Mouse (Mus musculus) frontal cortex, adult 2 months (tissue): ENCODE results near the gene Lman1l. TPM values are rescaled to one million over a fixed set of nuclear protein-coding genes. Genes with fewer than 3 reads are reported as not detected.

ENCODE experiments used
- DNase-seq, 2 experiments: peaks; one replicate each; pipeline ENCODE4 v3.0.0; 2022; ENCODE audit warnings: low spot score in 1 of 2; ENCODE audit errors: extremely low spot score in 1 of 2
- polyA plus RNA-seq: library from polyadenylated mRNA; depleted of rRNA; stranded (reverse); fragments of >200 nt; gene quantifications from 2 replicates; pipeline ENCODE4 v1.2.3, GENCODE M21; 2012

The Lman1l gene
- polyA plus RNA-seq, 1 experiment, result 0.12 TPM

- DNase-seq, result peak in 1 of 2 experiments; percentile 37
Observed at GRCm38 (mm10) chr9:57593454-57594173, 27.0 kb downstream of the Lman1l start.

- DNase-seq, result peak in 1 of 2 experiments; percentile 63
Observed at GRCm38 (mm10) chr9:57590726-57591125, 29.8 kb downstream of the Lman1l start.

GRCm38 (mm10) chr9:57589224-57590126 lies 31.1 kb downstream of the Lman1l start, which contains the start of gene Ulk3:
Gene Ulk3, plus strand, starts transcription at chr9:57589452.
- DNase-seq, result peak in 1 of 2 experiments; percentile 80

DNA sequence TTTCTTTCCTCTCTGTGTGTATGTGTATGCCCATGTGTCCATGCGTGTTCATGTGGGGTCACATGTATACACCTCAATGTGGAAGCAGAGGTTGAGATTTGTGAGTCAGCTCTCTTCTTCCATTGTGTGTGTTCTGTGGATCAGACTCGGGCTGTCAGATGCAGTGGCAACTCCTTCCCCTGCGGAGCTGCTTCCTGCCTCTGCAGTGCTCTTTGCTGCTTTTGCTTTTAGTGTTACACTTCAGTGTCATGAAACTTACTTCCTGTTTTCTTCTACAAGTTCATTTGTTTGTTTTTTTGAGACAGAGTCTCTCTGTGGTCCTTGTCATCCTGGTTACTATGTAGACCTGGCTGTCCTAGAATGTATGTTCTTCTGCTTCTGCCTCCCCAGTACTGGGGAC lies 35.6 kb downstream of the Lman1l start:
- DNase-seq, result no peak

GRCm38 (mm10) chr9:57577144-57577849 lies 43.3 kb downstream of the Lman1l start:
- DNase-seq, result no peak

- DNase-seq, result no peak
Observed at GRCm38 (mm10) chr9:57575577-57575976, 45.0 kb downstream of the Lman1l start.

- DNase-seq, result no peak
Observed at GRCm38 (mm10) chr9:57574397-57574796, 46.2 kb downstream of the Lman1l start.

GRCm38 (mm10) chr9:57568500-57568899 lies 52.1 kb downstream of the Lman1l start:
- no peak for DNase-seq

GRCm38 (mm10) chr9:57566846-57567245 lies 53.7 kb downstream of the Lman1l start:
- no peak for DNase-seq

- peak; percentile 60 to 73 for DNase-seq
Observed at GRCm38 (mm10) chr9:57565741-57566221, 54.8 kb downstream of the Lman1l start.

DNA sequence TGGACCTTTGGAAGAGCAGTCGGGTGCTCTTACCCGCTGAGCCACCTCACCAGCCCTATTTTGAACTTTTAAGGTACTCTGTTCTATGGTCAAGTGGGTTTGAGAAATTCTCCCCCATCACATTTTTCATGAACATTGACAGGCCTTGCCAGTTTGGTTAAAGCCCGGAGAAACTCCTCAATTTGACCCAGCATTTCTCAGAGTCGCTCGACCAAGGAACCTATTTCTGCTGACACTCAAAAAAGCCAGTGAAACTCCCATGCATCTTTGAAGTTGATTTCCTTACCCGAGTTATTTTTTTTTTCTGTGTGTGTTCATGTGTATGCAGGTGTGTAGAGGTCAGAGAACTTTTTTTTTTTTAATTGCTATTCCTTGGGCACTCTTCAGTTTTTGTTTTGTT lies 56.0 kb downstream of the Lman1l start:
- DNase-seq, result no peak

DNA sequence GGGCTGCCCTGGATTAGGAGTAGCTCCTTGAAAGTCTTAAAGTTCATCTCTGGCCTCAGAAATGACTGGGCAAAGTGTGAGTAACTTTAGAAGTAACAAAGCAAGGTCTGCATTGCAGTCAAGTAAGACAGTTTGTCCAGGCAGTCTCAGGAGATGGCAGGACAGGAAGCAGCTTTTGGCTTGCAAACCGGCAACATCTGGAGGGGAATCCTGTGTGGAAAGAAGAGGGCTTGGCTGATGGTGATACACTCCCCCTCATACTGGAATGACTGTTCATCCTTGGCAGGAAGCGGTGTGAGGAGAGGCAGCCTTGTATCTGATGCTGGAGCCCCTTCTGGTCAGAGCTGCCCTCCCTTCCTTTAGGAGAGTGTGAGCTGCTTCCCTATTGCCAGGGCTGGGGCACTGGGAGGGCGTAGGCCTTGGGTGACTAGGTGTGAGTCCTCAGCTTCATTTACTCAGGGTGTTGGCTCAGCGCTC lies 57.6 kb downstream of the Lman1l start:
- DNase-seq, result peak in 1 of 2 experiments; percentile 46

- no peak for DNase-seq
Observed at GRCm38 (mm10) chr9:57561711-57562099, 58.9 kb downstream of the Lman1l start.

DNA sequence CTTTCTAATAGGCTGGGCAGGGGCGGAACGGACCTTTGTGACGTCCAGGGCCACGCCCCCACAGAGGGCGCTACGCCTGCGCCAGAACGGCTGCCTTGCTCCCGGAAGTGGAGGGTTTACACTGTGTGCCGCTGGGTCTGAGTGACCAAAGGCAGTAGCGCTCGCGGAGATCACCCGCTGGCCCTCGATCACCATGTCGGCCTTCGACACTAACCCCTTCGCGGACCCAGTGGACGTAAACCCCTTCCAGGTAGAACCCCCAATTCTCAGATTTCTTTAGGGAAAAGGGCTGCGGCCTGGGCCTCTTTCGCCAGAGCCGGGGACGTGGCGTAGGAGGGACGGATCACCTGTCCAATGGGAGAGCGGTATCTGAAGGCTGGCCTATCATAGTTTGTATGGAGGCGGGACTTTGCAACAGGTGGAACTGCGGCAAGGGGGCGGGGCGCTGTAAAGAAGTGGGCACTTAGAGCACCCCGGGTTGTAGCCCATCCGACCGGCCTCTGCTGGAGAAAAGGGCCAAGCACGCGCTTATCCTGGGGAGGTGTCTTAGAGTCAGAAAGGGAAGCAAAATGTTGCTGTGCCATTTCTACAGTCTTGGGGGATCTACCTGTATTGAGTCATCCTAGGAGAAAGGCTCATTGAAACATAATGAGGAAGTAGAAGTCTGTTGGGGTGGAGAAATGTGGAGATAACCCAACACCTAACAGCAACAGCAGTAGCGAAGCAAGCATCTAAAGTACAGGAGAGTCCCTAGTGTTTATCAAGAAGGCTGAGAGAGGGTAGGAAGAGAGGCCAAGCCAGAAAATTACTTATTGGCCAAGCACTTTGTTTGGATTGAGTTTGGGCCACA lies 59.5 kb downstream of the Lman1l start, which contains the start of gene Scamp2:
Scamp2 (plus strand) TSS at position 83 of the 850 bp plus-strand sequence.
- peak; percentile 88 to 96 for DNase-seq

GRCm38 (mm10) chr9:57560263-57560662 lies 60.3 kb downstream of the Lman1l start:
- no peak for DNase-seq

GRCm38 (mm10) chr9:57559568-57559967 lies 61.0 kb downstream of the Lman1l start:
- no peak for DNase-seq

DNA sequence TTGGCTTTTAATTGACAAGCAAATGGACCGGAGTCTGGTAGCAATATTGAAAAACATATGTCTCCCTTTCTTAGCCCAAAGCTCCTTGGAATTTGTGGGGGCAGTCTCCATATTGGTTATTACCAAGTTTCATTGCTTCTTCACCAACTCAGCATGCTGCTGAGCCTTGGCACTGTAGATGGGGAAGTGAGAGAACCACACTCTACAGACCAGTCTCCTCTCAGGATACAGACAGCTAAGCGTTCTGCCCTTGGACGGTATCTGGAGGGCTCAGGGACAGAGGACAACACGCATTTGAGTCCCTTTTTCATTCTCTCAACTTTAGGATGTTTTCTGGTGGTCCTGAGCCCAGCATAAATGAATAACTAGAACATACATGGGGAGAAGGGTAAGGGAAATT lies 61.9 kb downstream of the Lman1l start:
- DNase-seq, result no peak

DNA sequence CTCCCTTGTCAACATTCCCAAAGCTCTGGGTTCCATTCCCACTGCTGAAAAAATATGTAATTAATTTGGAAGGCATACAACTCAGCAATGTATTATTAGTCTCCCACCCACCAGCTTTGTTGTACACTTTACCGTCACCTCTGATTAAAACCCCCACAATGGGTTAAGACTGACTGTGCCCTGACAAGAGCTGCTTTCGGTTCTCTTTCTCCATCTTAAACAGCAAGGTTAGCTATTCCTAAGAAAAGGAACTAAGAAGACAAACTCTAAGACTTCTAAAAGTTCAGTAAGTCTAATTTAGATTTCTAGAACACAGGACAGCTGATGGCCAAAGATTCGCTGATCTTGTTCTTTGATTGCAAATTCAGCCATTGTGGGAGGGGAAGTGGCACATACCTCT lies 63.4 kb downstream of the Lman1l start:
- DNase-seq, result no peak
